Mouse (Mus musculus): ENCODE results near the gene Pnpla1.

- TF ChIP-seq CTCF (IDR thresholded peaks at IDR 0.05; ENCODE audit: low read depth, low read length) (peak; percentile 77), POLR2A (IDR thresholded peaks at IDR 0.05; ENCODE audit: borderline replicate concordance, low read depth, low read length) (no peak)
Observed at GRCm38 (mm10) chr17:28926866-28927635, 68.8 kb downstream of the Pnpla1 start.
